Mouse (Mus musculus): Measurements from ENCODE around the gene Cdk19.
A peak's percentile ranks its signal among the peaks of the same experiment; 100 is the strongest.

Gene Cdk19

GRCm38 (mm10) chr10:40339351-40339964 lies at the start of gene Cdk19:
TSS of gene Cdk19 (plus strand) at chr10:40339564.
- DNase-seq (ENCODE audit: extremely low spot score): no peak

- no peak for DNase-seq (ENCODE audit: extremely low spot score)
Observed at GRCm38 (mm10) chr10:40292640-40293039, 46.7 kb upstream of the Cdk19 start.

DNA sequence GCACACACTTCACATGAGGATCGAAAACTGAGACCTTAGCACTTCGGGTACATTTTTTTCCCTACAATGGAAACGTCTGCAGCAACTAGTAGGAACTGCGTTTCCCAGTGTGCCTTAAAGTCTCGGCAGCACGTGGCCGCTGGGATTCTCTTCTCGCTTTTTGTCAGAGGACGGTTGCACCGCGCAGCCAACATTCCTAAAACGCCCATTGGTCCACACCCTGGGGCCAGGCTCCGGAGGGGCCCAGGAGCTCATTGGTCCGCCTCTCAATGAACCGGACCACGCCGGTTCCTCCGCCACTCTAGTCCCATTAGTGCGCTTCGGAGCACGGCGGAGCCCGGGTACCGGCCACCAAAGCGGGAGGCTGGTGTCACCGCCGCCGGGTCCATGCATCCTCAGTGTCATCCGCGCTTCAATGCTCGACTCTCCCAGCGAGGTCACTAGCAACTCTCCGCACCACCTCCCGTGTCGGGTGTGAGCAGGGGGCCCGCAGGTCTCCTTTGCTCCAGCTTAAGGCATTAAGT lies 38.7 kb upstream of the Cdk19 start:
- DNase-seq (ENCODE audit: extremely low spot score): peak; percentile 86

DNA sequence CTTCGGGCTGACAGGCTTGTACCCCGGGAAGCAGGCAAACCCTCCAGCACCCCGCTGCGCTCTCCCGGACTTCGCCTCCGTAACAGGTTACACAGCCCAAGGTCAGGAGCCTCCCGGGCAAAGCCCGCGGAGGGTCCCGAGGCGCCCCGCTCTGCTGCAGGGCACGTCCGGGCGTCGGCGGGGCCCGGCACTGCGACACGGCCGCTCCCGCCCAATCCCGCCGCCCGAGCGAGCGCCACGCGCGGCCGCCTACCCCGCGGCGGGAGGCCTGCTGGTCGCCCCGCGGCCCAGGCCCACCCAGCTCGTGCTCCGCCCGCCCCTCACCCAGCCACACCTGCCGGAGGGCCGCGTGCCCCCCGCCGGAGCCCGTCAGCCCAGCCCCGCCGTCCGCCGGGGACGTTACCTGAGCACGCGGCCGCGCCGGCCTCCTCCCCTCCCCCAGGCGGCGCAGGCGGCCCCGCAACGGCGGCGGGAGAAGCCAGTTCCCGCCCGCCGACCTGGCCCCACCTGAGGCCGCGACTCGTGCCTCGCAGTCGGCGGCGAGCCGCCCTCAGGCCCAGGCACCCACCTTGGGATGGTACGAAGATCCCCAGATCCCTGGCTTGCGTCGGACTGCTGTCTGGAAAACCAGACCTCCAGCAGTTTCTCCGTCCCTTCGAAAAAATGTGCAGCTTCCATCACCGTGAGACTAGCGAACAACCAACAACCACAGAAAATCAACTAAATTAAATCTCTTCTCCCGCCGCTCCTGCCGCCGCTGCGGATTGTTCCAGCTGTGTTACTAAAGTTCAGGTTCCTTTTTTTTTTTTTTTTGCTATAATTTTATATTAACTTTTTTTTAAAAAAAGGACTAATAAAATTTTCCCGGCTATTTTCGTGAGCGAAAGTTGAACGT lies 37.9 kb upstream of the Cdk19 start:
- peak; percentile 70 for DNase-seq (ENCODE audit: extremely low spot score)

DNA sequence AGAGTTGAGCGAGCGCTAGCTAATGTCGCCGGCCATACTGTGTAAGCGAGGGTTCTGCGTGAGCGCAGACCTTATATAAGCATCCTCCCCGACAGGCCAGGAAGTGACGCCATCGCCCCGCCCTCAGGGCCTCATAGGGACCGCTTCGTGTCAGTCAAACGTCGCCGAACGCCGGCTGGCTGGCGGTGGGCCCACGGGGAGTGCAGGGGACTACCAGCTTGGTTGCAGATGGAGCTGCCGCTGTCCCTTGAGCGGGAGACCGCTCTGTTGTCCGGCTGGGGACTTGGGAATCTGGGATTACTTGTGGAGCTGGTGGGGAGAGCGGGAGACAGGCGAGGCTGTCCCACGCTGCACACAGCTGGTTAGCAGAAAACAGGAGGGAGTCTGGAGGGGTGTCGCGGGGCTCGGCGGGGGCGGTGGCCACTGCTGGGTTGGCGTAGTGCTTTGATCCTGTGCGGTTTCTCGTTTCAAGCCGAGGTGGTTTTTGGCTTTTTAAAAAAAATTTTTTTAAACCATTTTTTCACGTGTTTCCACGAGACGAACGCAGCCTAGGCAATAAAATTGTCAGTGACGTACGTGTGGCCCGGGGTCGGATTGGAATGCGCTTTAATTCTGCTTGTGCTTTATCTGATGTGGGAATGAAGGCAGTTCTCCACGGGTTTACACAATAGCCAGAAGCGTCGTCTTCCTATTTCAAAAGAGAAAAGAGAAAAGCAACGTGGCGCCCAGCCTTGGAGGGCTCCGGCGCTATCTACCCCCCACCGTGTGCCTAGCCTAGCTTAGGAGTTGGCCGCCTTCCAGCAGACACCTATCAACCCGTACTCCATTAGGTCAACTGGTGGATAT lies 37.0 kb upstream of the Cdk19 start, which contains the start of gene Amd1:
Gene Amd1 (minus strand): TSS at position 47 of the 846 bp plus-strand sequence.
- peak; percentile 99 for DNase-seq (ENCODE audit: extremely low spot score)

DNA sequence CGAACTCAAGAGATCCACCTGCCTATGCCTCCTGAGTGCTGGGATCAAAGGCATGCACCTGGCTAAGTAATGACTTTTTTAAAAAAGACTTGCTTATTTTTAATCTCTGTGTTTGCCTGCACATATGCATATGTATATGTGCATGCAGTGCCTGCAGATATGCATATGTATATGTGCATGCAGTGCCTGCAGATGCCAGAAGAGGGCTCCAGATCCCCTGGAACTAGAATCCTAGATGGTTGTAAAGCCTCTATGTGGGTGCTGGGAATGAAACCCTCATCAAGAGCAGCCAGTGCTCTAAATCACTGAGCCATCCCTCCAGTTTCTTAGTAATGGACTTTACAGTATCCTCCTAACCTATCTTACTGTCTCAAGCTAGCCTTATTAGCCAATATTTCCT lies 33.4 kb upstream of the Cdk19 start:
- no peak for DNase-seq (ENCODE audit: extremely low spot score)

DNA sequence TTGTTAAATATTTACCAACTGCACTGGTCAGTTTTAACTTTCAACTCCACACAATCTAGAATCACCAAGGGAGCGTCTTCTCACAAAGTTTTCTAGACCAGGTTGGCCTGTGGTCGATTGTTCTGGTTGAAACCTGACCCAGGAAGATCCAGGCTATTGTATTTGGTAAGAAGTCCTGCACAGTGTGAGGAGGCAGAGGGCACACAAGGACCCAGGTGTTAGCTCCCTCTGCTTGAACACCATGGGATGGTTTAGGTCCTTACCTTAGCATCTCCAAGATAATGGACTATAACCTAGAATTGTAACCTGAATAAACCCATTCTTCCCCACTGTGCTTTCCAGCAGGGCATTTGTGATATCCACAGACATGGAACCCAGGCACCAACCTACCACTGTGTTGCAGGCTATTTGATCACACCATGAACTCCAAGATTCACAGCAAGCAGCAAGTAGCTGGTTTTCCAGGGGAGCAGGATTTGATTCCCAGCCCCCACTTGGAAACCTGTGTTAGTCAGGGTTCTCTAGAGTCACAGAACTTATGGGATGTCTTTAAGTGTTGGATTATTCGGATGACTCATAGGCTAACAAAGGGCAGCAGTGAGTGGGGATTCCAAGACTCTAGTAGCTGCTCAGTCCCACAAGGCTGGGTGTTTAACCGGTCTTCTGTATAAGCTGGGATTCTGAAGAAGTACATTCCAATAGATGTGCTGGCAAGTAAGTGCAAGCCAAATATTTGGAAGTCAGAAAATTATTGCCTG lies 31.4 kb upstream of the Cdk19 start:
- DNase-seq (ENCODE audit: extremely low spot score): no peak

DNA sequence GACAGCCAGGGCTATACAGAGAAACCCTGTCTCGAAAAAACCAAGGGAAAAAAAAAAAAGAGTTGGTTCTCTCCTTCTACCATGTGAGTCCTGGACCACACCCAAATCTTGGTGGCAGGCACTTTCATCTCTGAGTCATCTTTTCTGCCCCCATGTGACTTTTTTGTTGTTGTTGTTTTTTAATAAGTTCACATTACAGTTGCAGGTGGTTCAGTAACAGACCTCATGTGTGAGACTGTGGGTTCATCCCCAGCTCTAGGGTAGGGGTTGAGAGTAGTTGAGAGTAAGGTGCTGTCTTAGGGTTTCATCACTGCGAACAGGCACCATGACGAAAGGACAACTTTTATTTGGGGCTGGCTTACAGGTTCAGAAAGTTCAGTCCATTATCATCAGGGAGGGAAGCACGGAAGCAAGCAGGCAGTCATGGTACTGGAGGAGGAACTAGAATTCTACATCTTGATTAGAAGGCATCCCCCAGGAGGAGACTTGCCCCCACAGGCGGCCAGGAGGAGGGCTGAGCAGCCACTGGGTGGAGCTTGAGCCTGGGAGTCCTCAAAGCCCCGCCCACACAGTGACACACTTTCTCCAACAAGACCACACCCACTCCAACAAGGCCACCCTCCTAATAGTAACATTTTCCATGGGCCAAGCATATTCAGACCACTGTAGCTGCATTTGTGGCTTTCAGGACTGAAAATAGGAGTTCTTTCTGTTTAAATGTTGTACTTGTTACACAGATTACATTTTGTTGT lies 29.3 kb upstream of the Cdk19 start:
- no peak for DNase-seq (ENCODE audit: extremely low spot score)

GRCm38 (mm10) chr10:40312781-40313180 lies 26.6 kb upstream of the Cdk19 start:
- no peak for DNase-seq (ENCODE audit: extremely low spot score)

- DNase-seq (ENCODE audit: extremely low spot score): no peak
Observed at GRCm38 (mm10) chr10:40316841-40317585, 22.4 kb upstream of the Cdk19 start.

DNA sequence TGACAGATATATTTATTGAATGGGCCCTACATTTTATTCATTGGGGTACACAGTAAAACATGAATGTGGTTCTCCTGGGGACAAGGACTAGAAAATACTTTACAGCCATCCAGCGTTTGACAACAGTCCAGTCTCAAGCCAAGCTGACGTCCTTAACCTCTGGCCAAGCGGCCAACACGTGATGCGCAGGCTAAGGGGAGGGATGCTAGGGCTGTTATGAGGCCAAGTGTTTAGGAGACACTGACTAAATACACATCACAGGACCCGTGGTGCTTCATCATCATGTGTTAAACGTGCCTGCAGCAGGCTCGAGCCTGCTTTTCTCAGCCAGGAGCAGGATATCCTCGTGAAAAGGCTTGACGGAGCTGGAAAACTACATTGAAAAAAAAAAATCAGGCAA lies 19.1 kb upstream of the Cdk19 start:
- DNase-seq (ENCODE audit: extremely low spot score): no peak

DNA sequence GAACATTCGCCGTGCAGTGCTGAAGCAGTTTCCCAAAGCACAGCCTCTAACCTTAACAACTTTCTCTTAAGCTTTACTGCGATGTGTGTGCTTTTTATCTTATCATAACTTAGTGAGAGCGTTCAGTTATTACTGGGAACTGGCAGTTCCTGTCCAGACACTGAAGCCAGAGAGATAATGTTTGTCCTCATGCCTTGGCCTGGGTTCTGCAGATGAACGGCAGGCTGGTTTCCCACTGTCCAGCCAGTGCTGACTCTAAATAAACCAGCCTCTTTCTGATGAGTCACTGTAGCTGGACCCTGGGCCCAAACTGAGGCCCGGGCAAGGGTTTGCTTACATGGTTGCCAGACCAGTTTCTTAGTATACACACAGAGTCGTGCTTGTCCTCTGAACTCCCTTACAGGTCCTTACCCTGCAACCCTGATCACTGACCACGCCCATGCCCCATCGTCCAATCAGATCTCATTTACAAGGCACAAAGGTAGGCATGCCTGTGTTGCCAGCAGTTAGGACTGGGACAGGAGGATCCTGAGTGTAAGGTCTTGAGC lies 11.3 kb upstream of the Cdk19 start:
- no peak for DNase-seq (ENCODE audit: extremely low spot score)

GRCm38 (mm10) chr10:40330262-40330661 lies 9.1 kb upstream of the Cdk19 start:
- DNase-seq (ENCODE audit: extremely low spot score): no peak

DNA sequence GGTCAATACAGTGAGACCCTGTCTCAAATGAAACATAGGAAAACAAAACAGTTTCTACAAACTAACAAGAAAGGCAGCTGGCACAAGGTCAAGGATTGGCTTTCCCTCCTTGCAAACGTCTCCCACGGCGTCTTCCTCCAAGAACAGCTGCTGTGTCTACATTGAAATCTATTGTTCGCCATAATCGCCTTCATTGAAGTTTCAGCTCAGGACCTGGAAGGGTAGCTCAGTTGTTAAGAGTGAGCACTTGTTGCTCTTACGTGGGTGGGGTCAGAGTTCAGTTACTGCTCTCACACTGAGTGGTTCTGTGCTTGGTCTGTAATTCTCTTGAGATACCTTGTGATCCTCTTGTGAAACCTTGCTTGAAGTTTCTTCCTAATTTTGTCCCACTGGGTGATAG lies 6.5 kb upstream of the Cdk19 start:
- no peak for DNase-seq (ENCODE audit: extremely low spot score)

- no peak for DNase-seq (ENCODE audit: extremely low spot score)
Observed at GRCm38 (mm10) chr10:40342036-40342435, 2.7 kb downstream of the Cdk19 start.

DNA sequence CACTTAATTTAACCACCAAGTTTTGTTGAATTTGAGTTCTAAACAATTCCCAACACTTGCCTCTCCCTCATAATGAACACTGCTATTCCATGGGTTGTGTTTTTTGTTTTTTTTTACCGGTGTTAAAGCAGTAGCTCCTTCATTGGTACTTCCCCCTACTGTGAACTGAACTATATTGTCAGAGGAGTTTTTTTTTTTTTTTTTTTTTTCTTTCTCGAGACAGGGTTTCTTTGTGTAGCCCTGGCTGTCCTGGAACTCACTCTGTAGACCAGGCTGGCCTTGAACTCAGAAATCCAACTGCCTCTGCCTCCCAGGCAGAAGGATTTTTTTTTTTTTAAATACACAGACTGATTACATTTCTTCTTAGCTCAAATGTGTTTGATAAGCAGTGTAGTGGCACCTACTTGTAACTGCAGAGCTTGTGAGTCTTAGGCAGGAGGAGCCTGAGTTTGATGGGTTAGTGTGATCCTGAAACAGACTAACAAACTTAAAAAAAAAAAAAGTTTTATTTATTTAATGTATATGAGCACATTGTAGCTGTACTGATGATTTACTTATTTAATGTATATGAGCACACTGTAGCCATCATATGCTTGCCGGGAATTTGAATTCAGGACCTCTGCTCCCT lies 7.5 kb downstream of the Cdk19 start:
- no peak for DNase-seq (ENCODE audit: extremely low spot score)

DNA sequence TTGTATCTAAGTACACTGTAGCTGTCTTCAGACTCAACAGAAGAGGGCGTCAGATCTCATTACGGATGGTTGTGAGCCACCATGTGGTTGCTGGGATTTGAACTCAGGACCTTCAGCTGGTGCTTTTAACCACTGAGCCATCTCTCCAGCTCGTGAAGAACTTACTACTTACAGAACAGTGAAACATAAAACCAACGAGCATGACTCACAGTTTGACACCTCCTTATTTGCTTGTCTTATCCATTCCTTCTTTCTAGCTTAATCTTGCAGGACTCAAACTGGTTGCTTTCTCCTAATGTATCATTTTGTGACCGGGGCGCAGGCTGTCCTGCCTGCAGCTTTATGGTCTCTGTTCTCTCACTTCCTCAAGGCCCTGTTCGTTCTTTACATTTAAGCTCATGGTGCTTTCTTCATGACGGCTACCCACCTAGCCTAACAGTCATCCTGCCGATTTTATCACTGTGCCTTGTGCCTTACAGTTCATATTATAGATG lies 8.1 kb downstream of the Cdk19 start:
- no peak for DNase-seq (ENCODE audit: extremely low spot score)

GRCm38 (mm10) chr10:40348566-40349536 lies 9.5 kb downstream of the Cdk19 start:
- DNase-seq (ENCODE audit: extremely low spot score): peak; percentile 97
